Mouse (Mus musculus) heart, embryonic 12.5 days (tissue): ENCODE results near the gene Cp. TPM values are rescaled to one million over a fixed set of nuclear protein-coding genes. Genes with fewer than 3 reads are reported as not detected.
"Not testable (repeated sequence)": the region's sequence is repeated elsewhere in the genome, so short reads cannot be mapped to it uniquely, and the experiment has no call there.

ENCODE experiments used
- ATAC-seq: fragments of 200-750 bp; cut with Nextera tagmentation; 2 replicates; pipeline ENCODE4 v1.8.0; 2017; ENCODE audit warnings: moderate TSS enrichment, moderate library complexity; ENCODE audit not compliant: insufficient number of reproducible peaks, low FRiP score
- H3K27ac ChIP-seq: fragments of 300-500 bp; sonication (generic); 2 replicates; pipeline ENCODE4 v1.5.1; 2016; ENCODE audit warnings: mild to moderate bottlenecking, moderate library complexity; ENCODE audit not compliant: poor library complexity, severe bottlenecking
- H3K27me3 ChIP-seq: fragments of 300-500 bp; sonication (generic); replicated peaks from 2 replicates; pipeline ENCODE4 v1.6.1; 2016; ENCODE audit warnings: mild to moderate bottlenecking, moderate library complexity
- H3K36me3 ChIP-seq: fragments of 300-500 bp; sonication (generic); 2 replicates; pipeline ENCODE4 v1.6.1; 2016; ENCODE audit warnings: mild to moderate bottlenecking, moderate library complexity
- H3K4me1 ChIP-seq: fragments of 300-500 bp; sonication (generic); replicated peaks from 2 replicates; pipeline ENCODE4 v1.6.1; 2016; ENCODE audit warnings: mild to moderate bottlenecking
- H3K4me2 ChIP-seq: fragments of 300-500 bp; sonication (generic); 2 replicates; pipeline ENCODE4 v1.6.1; 2016; ENCODE audit warnings: mild to moderate bottlenecking, moderate library complexity
- H3K4me3 ChIP-seq: fragments of 300-500 bp; sonication (generic); 2 replicates; pipeline ENCODE4 v1.5.1; 2016; ENCODE audit warnings: mild to moderate bottlenecking
- H3K9ac ChIP-seq: fragments of 300-500 bp; sonication (generic); 2 replicates; pipeline ENCODE4 v1.6.1; 2016; ENCODE audit warnings: mild to moderate bottlenecking, moderate library complexity
- H3K9me3 ChIP-seq: fragments of 300-500 bp; sonication (generic); replicated peaks from 2 replicates; pipeline ENCODE4 v1.6.1; 2016; ENCODE audit warnings: mild to moderate bottlenecking, moderate library complexity
- WGBS: fragments of 180-500 bp; shearing (Covaris S2); methylation state at CpG from one replicate; pipeline ENCODE4 v1.1.7; 2016; 5-methylcytosine and 5-hydroxymethylcytosine counted together
- polyA plus RNA-seq: library from polyadenylated mRNA; unstranded; fragments of >200 nt; fragmentation: Nextera tagmentation; extraction: Ambion mirVana; gene quantifications from 2 replicates; pipeline ENCODE4 v1.2.1, GENCODE M21; 2016

The Cp gene
- polyA plus RNA-seq, 1 experiment from 2014 or later, result 0.41 TPM

- peaks cover 31% of the 10 kb centered on the region for H3K36me3 ChIP-seq
- no peaks in the 10 kb centered on the region for H3K4me1 ChIP-seq
- no peaks in the 10 kb centered on the region for H3K27me3 ChIP-seq
- H3K4me3 ChIP-seq, result no peak overlapping the region
- H3K9me3 ChIP-seq, result no peaks in the 10 kb centered on the region
- WGBS, result 70% methylated on average over 1 of the region's 1 CpGs
- no peak for ATAC-seq
- no peak overlapping the region for H3K4me2 ChIP-seq
- no peak overlapping the region for H3K9ac ChIP-seq
- no peak overlapping the region for H3K27ac ChIP-seq
Observed at GRCm38 (mm10) chr3:20005611-20006010, 48.8 kb downstream of the Cp start.

- H3K27ac ChIP-seq, result no peak overlapping the region
- ATAC-seq, result no peak
- H3K4me1 ChIP-seq, result no peaks in the 10 kb centered on the region
- no peak overlapping the region for H3K4me3 ChIP-seq
- H3K27me3 ChIP-seq, result no peaks in the 10 kb centered on the region
- WGBS, result 83% methylated on average over 4 of the region's 4 CpGs
- H3K9me3 ChIP-seq, result no peaks in the 10 kb centered on the region
- peaks cover 24% of the 10 kb centered on the region for H3K36me3 ChIP-seq
- H3K4me2 ChIP-seq, result no peak overlapping the region
- H3K9ac ChIP-seq, result no peak overlapping the region
Observed at GRCm38 (mm10) chr3:20007275-20007674, 50.4 kb downstream of the Cp start.

GRCm38 (mm10) chr3:20007759-20008158 lies 50.9 kb downstream of the Cp start:
- H3K9ac ChIP-seq, result no peak overlapping the region
- 55% methylated on average over 5 of the region's 5 CpGs for WGBS
- no peak overlapping the region for H3K4me2 ChIP-seq
- H3K9me3 ChIP-seq, result no peaks in the 10 kb centered on the region
- no peak overlapping the region for H3K4me3 ChIP-seq
- H3K27me3 ChIP-seq, result no peaks in the 10 kb centered on the region
- H3K27ac ChIP-seq, result no peak overlapping the region
- peaks cover 27% of the 10 kb centered on the region for H3K36me3 ChIP-seq
- no peak for ATAC-seq
- no peaks in the 10 kb centered on the region for H3K4me1 ChIP-seq

GRCm38 (mm10) chr3:20010464-20010863 lies 53.6 kb downstream of the Cp start:
- Histone ChIP-seq H3K4me2 (no peak overlapping the region), H3K36me3 (peaks cover 32% of the 10 kb centered on the region), H3K27ac (no peak overlapping the region)

GRCm38 (mm10) chr3:20010905-20011304 lies 54.1 kb downstream of the Cp start:
- H3K9me3 ChIP-seq, H3K9ac ChIP-seq, H3K27me3 ChIP-seq, H3K4me1 ChIP-seq, H3K4me3 ChIP-seq, H3K4me2 ChIP-seq, H3K27ac ChIP-seq, ATAC-seq: not testable (repeated sequence)
- H3K36me3 ChIP-seq, result peaks cover 36% of the 10 kb centered on the region
- 78% methylated on average over 7 of the region's 7 CpGs for WGBS

More at GRCm38 (mm10) chr3:20010464-20010863, 53.6 kb downstream of the Cp start:
- ATAC-seq, result no peak
- no peaks in the 10 kb centered on the region for H3K27me3 ChIP-seq
- H3K4me1 ChIP-seq, result no peaks in the 10 kb centered on the region
- 82% methylated on average over 9 of the region's 9 CpGs for WGBS
- no peak overlapping the region for H3K9ac ChIP-seq
- H3K9me3 ChIP-seq, result no peaks in the 10 kb centered on the region
- H3K4me3 ChIP-seq, result no peak overlapping the region

- H3K9me3 ChIP-seq, result no peaks in the 10 kb centered on the region
- WGBS, result 92% methylated on average over 2 of the region's 2 CpGs
- no peak overlapping the region for H3K9ac ChIP-seq
- no peak overlapping the region for H3K4me3 ChIP-seq
- ATAC-seq, result no peak
- H3K4me2 ChIP-seq, result no peak overlapping the region
- H3K4me1 ChIP-seq, result no peaks in the 10 kb centered on the region
- H3K27me3 ChIP-seq, result no peaks in the 10 kb centered on the region
- H3K36me3 ChIP-seq, result peaks cover 54% of the 10 kb centered on the region
- H3K27ac ChIP-seq, result no peak overlapping the region
Observed at GRCm38 (mm10) chr3:20014454-20014853, 57.6 kb downstream of the Cp start.

DNA sequence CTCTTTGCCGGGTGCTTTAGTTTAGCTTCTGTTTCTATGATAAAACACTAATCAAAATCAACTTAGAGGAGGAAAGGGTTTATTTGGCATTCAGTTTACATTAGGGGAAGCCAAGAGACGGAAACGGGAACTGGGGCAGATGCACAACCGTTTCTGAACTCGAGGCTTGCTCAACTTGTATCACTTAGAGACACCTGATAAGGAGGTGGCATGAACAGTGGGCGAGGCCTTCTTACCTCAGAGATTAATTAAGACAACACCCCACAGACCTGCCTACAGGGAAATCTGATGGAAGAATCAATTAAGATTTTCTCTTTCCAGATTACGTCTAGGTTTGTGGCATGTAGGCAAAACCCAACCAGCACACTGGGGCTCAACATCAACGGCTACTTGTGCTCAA lies 61.2 kb downstream of the Cp start:
- H3K4me1 ChIP-seq, result no peaks in the 10 kb centered on the region
- no peak overlapping the region for H3K27ac ChIP-seq
- H3K9me3 ChIP-seq, result no peaks in the 10 kb centered on the region
- no peak overlapping the region for H3K4me3 ChIP-seq
- 71% methylated on average over 8 of the region's 8 CpGs for WGBS
- H3K9ac ChIP-seq, result no peak overlapping the region
- no peak overlapping the region for H3K4me2 ChIP-seq
- no peak for ATAC-seq
- no peaks in the 10 kb centered on the region for H3K27me3 ChIP-seq
- H3K36me3 ChIP-seq, result peaks cover 64% of the 10 kb centered on the region

- no peak for ATAC-seq
- H3K4me3 ChIP-seq, result no peak overlapping the region
- H3K9ac ChIP-seq, result no peak overlapping the region
- 63% methylated on average over 1 of the region's 1 CpGs for WGBS
- no peaks in the 10 kb centered on the region for H3K9me3 ChIP-seq
- H3K27me3 ChIP-seq, result no peaks in the 10 kb centered on the region
- no peak overlapping the region for H3K27ac ChIP-seq
- H3K36me3 ChIP-seq, result peaks cover 73% of the 10 kb centered on the region
- no peak overlapping the region for H3K4me2 ChIP-seq
- no peaks in the 10 kb centered on the region for H3K4me1 ChIP-seq
Observed at GRCm38 (mm10) chr3:20023832-20024231, 67.0 kb downstream of the Cp start.

DNA sequence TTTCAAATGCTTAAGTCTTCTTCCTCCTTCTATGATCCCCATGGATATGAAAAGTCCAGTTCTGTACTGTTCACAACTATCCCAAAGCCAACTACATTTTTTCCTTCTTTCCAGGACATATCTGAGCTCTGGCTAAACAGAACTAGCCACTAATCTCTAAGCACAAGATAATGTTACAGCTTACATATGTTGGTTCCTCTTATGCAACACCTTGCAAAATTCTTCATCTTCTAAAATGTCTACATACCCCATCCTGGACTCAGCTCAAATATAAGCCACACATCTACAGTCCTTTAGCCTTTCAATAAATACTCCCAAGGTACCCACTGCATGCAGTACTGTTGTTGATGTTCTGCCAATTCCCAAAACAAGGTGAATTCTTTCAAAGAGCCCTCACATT lies 69.6 kb downstream of the Cp start:
- ATAC-seq, result no peak
- Histone ChIP-seq H3K4me3 (no peak overlapping the region), H3K27ac (no peak overlapping the region), H3K4me2 (no peak overlapping the region), H3K27me3 (no peaks in the 10 kb centered on the region), H3K4me1 (no peaks in the 10 kb centered on the region), H3K9me3 (no peaks in the 10 kb centered on the region), H3K9ac (no peak overlapping the region), H3K36me3 (peaks cover 67% of the 10 kb centered on the region)

DNA sequence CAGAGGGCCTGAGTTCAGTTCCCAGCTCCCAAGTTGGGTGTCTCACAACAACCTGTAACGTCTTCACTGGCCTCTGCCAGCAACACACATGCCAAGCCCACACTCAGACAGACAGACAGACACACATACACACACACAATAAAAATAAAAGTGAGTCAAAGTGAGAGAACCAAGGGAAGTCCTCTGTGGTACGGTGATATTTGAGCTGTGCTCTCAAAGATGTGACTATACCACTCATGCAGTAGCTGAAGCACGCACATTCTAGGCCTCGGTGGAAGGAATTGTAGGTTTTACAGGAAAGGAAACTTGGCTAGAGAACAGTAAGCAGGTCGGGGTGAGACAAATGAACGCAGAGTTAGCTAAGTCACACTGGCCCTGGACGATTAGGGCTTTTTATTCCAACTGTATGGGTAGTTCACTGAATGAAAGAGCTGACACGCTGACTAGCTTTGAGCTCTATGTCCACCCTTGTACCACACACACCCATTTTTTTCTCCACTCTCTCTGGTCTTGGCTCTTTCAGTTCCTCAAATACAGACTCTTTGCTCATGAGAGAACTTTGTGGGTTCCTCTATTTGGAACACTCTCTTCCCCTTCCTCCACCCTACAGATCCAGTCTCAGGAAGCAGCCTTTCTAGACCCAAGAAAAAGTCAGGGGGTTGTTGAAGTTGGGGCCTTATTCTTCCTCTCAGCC lies 70.3 kb downstream of the Cp start:
- H3K4me3 ChIP-seq, result no peak overlapping the region
- H3K27me3 ChIP-seq, result no peaks in the 10 kb centered on the region
- H3K4me2 ChIP-seq, result no peak overlapping the region
- WGBS, result 91% methylated on average over 8 of the region's 8 CpGs
- ATAC-seq, result no peak
- no peaks in the 10 kb centered on the region for H3K4me1 ChIP-seq
- peaks cover 63% of the 10 kb centered on the region for H3K36me3 ChIP-seq
- H3K9me3 ChIP-seq, result no peaks in the 10 kb centered on the region
- no peak overlapping the region for H3K27ac ChIP-seq
- no peak overlapping the region for H3K9ac ChIP-seq

- Histone ChIP-seq H3K4me3 (no peak overlapping the region), H3K4me2 (no peak overlapping the region), H3K9ac (no peak overlapping the region), H3K4me1 (no peaks in the 10 kb centered on the region), H3K9me3 (no peaks in the 10 kb centered on the region), H3K27me3 (no peaks in the 10 kb centered on the region), H3K36me3 (peaks cover 56% of the 10 kb centered on the region), H3K27ac (no peak overlapping the region)
- WGBS, result 91% methylated on average over 5 of the region's 5 CpGs
- ATAC-seq, result no peak
Observed at GRCm38 (mm10) chr3:20027788-20028187, 70.9 kb downstream of the Cp start.

GRCm38 (mm10) chr3:20028640-20029039 lies 71.8 kb downstream of the Cp start:
- Histone ChIP-seq H3K4me3 (no peak overlapping the region), H3K4me2 (no peak overlapping the region), H3K9me3 (no peaks in the 10 kb centered on the region), H3K4me1 (peaks cover 3% of the 10 kb centered on the region), H3K9ac (no peak overlapping the region), H3K27me3 (no peaks in the 10 kb centered on the region), H3K27ac (no peak overlapping the region), H3K36me3 (peaks cover 49% of the 10 kb centered on the region)
- no peak for ATAC-seq
- 91% methylated on average over 3 of the region's 3 CpGs for WGBS
